In the genomic region with DNA sequence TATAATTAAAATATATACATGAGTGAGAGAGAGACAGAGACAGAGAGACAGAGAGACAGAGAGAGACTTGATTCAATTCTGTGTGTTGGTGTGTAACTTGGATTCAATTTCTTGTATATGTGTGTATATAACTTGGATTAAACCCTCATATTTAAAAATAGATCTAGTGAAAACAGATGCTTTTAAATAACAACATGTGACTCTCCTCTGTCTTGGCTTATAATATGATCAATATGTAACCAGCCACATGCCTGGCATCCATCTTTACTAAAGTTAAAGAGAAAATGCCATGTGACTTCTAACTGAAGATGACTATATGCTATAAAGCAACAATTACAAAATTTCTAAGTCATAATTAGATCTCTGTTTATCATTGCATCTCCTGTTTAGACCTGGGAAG, we compare ENCODE assay signal across 22 mouse cellular contexts.
DNase-seq lines count a peak whose midpoint lies in the region; ATAC-seq and TF ChIP-seq lines count a peak whose summit lies in the region.
"Had no signal": no experiment of that assay in that cellular context is flagged by ENCODE, and none has a peak within 500 bp of the region (broad histone marks: within the 10 kb centered on the region; RNA-seq: fewer than 3 reads in every experiment).

No protein-coding gene starts in this region.

- H3K4me2 ChIP-seq in embryonic facial prominence, embryonic 11.5 days (ENCODE audit: low read depth, low read length), result no peak overlapping the region
- H3K4me2 ChIP-seq in forebrain, embryonic 16.5 days (ENCODE audit: low read length), result no peak overlapping the region
- no peak overlapping the region for H3K4me2 ChIP-seq in forebrain, embryonic 14.5 days (ENCODE audit: low read length)
- no peak overlapping the region for H3K4me2 ChIP-seq in limb, embryonic 14.5 days (replicated peaks; ENCODE audit: low read depth, low read length, severe bottlenecking)
- H3K4me2 ChIP-seq: embryonic facial prominence, embryonic 13.5 days had no signal

- no peak for TF ChIP-seq POLR2A in limb, embryonic 14.5 days (IDR thresholded peaks at IDR 0.05; ENCODE audit: borderline replicate concordance, extremely low read depth, insufficient read depth, insufficient read length)

- H3K36me3 ChIP-seq in embryonic facial prominence, embryonic 11.5 days (replicated peaks; ENCODE audit: control insufficient read depth, insufficient read depth, low read depth, low read length), result no peaks in the 10 kb centered on the region
- H3K36me3 ChIP-seq in embryonic facial prominence, embryonic 10.5 days (replicated peaks), result no peaks in the 10 kb centered on the region
- H3K36me3 ChIP-seq in forebrain, embryonic 16.5 days (ENCODE audit: control insufficient read depth, insufficient read depth), result no peaks in the 10 kb centered on the region
- no peaks in the 10 kb centered on the region for H3K36me3 ChIP-seq in forebrain, embryonic 14.5 days (ENCODE audit: control insufficient read depth, insufficient read depth, low read length)
- no peaks in the 10 kb centered on the region for H3K36me3 ChIP-seq in limb, embryonic 14.5 days (ENCODE audit: control insufficient read depth, insufficient read depth, low read length)
- H3K36me3 ChIP-seq in limb, embryonic 10.5 days, result no peaks in the 10 kb centered on the region
- H3K36me3 ChIP-seq: embryonic facial prominence, embryonic 13.5 days; G1E had no signal

- H3K4me3 ChIP-seq in embryonic facial prominence, embryonic 11.5 days (ENCODE audit: low read depth, low read length), result no peak overlapping the region
- no peak overlapping the region for H3K4me3 ChIP-seq in embryonic facial prominence, embryonic 10.5 days
- no peak overlapping the region for H3K4me3 ChIP-seq in forebrain, embryonic 16.5 days (replicated peaks; ENCODE audit: low read length)
- H3K4me3 ChIP-seq in forebrain, embryonic 14.5 days (ENCODE audit: low read depth, low read length), result no peak overlapping the region
- no peak overlapping the region for H3K4me3 ChIP-seq in limb, embryonic 14.5 days (replicated peaks; ENCODE audit: low read length)
- H3K4me3 ChIP-seq in limb, embryonic 10.5 days, result no peak overlapping the region
- H3K4me3 ChIP-seq: embryonic facial prominence, embryonic 13.5 days had no signal

- H3K27me3 ChIP-seq in embryonic facial prominence, embryonic 11.5 days (ENCODE audit: control insufficient read depth, insufficient read depth, low read length), result no peaks in the 10 kb centered on the region
- H3K27me3 ChIP-seq in embryonic facial prominence, embryonic 10.5 days (replicated peaks; ENCODE audit: low read depth, poor library complexity, severe bottlenecking), result no peaks in the 10 kb centered on the region
- H3K27me3 ChIP-seq in forebrain, embryonic 16.5 days (replicated peaks; ENCODE audit: control insufficient read depth, insufficient read depth, low read length), result no peaks in the 10 kb centered on the region
- H3K27me3 ChIP-seq in forebrain, embryonic 14.5 days (replicated peaks; ENCODE audit: control insufficient read depth, insufficient read depth, low read length), result no peaks in the 10 kb centered on the region
- no peaks in the 10 kb centered on the region for H3K27me3 ChIP-seq in limb, embryonic 14.5 days (ENCODE audit: control insufficient read depth, insufficient read depth, low read length)
- H3K27me3 ChIP-seq in limb, embryonic 10.5 days (ENCODE audit: low read depth, poor library complexity, severe bottlenecking), result no peaks in the 10 kb centered on the region
- H3K27me3 ChIP-seq: CH12.LX; embryonic facial prominence, embryonic 13.5 days; Patski had no signal

- no peaks in the 10 kb centered on the region for H3K9me3 ChIP-seq in embryonic facial prominence, embryonic 11.5 days (replicated peaks; ENCODE audit: control insufficient read depth, low read length)
- H3K9me3 ChIP-seq in embryonic facial prominence, embryonic 10.5 days, result no peaks in the 10 kb centered on the region
- H3K9me3 ChIP-seq in forebrain, embryonic 16.5 days (ENCODE audit: control insufficient read depth, low read length), result no peaks in the 10 kb centered on the region
- no peaks in the 10 kb centered on the region for H3K9me3 ChIP-seq in forebrain, embryonic 14.5 days (replicated peaks; ENCODE audit: control insufficient read depth, low read length)
- no peaks in the 10 kb centered on the region for H3K9me3 ChIP-seq in limb, embryonic 14.5 days (ENCODE audit: control insufficient read depth, low read length)
- H3K9me3 ChIP-seq in limb, embryonic 10.5 days (replicated peaks), result no peaks in the 10 kb centered on the region
- H3K9me3 ChIP-seq: embryonic facial prominence, embryonic 13.5 days; G1E had no signal

- no peak overlapping the region for H3K27ac ChIP-seq in embryonic facial prominence, embryonic 11.5 days (replicated peaks; ENCODE audit: low read depth, low read length)
- no peak overlapping the region for H3K27ac ChIP-seq in embryonic facial prominence, embryonic 10.5 days (replicated peaks)
- no peak overlapping the region for H3K27ac ChIP-seq in forebrain, embryonic 16.5 days (ENCODE audit: low read length)
- no peak overlapping the region for H3K27ac ChIP-seq in forebrain, embryonic 14.5 days (ENCODE audit: low read depth, low read length)
- H3K27ac ChIP-seq in limb, embryonic 14.5 days (replicated peaks; ENCODE audit: low read depth, low read length), result no peak overlapping the region
- H3K27ac ChIP-seq in limb, embryonic 10.5 days, result no peak overlapping the region
- H3K27ac ChIP-seq: embryonic facial prominence, embryonic 13.5 days had no signal

- H3K9ac ChIP-seq in embryonic facial prominence, embryonic 11.5 days (replicated peaks; ENCODE audit: low read length), result no peak overlapping the region
- no peak overlapping the region for H3K9ac ChIP-seq in forebrain, embryonic 16.5 days (replicated peaks; ENCODE audit: low read depth, low read length)
- no peak overlapping the region for H3K9ac ChIP-seq in forebrain, embryonic 14.5 days (ENCODE audit: low read length)
- no peak overlapping the region for H3K9ac ChIP-seq in limb, embryonic 14.5 days (ENCODE audit: low read depth, low read length, severe bottlenecking)
- H3K9ac ChIP-seq: embryonic facial prominence, embryonic 13.5 days had no signal

- peak; percentile 28 for DNase-seq in embryonic facial prominence, embryonic 11.5 days (ENCODE audit: low spot score)
- DNase-seq in embryonic facial prominence, embryonic 10.5 days (ENCODE audit: low spot score), result no peak
- no peak for DNase-seq in forebrain, embryonic 14.5 days (ENCODE audit: low spot score)
- DNase-seq in limb, embryonic 14.5 days (ENCODE audit: low spot score), result peak; percentile 31
- no peak for DNase-seq in limb, embryonic 10.5 days (ENCODE audit: low spot score)
- DNase-seq: adrenal gland, adult 8-10 months; adrenal gland, postnatal 14 days; adrenal gland, postnatal 36 days; B cell, adult 2 months; cerebellum, adult 11-12 months; cerebellum, adult 2 months; cerebellum, adult 9-11 months; cerebellum, postnatal 14 days; cerebellum, postnatal 36 days; embryo, embryonic 11 days had no signal

- no peak for ATAC-seq in embryonic facial prominence, embryonic 11.5 days (replicated peaks; ENCODE audit: insufficient number of reproducible peaks, low FRiP score, low TSS enrichment, low read depth)
- peak; percentile 70 for ATAC-seq in forebrain, embryonic 16.5 days
- no peak for ATAC-seq in forebrain, embryonic 14.5 days
- no peak for ATAC-seq in limb, embryonic 14.5 days (ENCODE audit: low FRiP score, low read depth)
- ATAC-seq: activated CD4-positive, CD25-positive, alpha-beta regulatory T cell, adult 4 months; CD4-positive, CD25-positive, alpha-beta regulatory T cell, adult 4 months; Patski had no signal

- H3K4me1 ChIP-seq in embryonic facial prominence, embryonic 11.5 days (ENCODE audit: control insufficient read depth, insufficient read depth, low read length), result no peaks in the 10 kb centered on the region
- H3K4me1 ChIP-seq in embryonic facial prominence, embryonic 10.5 days, result no peaks in the 10 kb centered on the region
- no peaks in the 10 kb centered on the region for H3K4me1 ChIP-seq in forebrain, embryonic 16.5 days (replicated peaks; ENCODE audit: control insufficient read depth, insufficient read depth, low read length)
- no peaks in the 10 kb centered on the region for H3K4me1 ChIP-seq in forebrain, embryonic 14.5 days (ENCODE audit: control insufficient read depth, insufficient read depth, low read length)
- H3K4me1 ChIP-seq in limb, embryonic 14.5 days (ENCODE audit: control insufficient read depth, insufficient read depth, low read length), result no peaks in the 10 kb centered on the region
- H3K4me1 ChIP-seq in limb, embryonic 10.5 days, result no peaks in the 10 kb centered on the region
- H3K4me1 ChIP-seq: embryonic facial prominence, embryonic 13.5 days had no signal

Comparison
In these comparisons a context has a peak if more than half of its experiments do, and no peak if none do; other contexts are left out.
1. DNase-seq: peak in embryonic facial prominence, embryonic 11.5 days (single experiment) and limb, embryonic 14.5 days (single experiment); none in embryonic facial prominence, embryonic 10.5 days (single experiment), forebrain, embryonic 14.5 days (single experiment) and limb, embryonic 10.5 days (single experiment).